Mouse (Mus musculus) adrenal gland, postnatal 4 days (tissue): ENCODE measurements around the gene Kmt2d. TPM values are rescaled to one million over a fixed set of nuclear protein-coding genes. Genes with fewer than 3 reads are reported as not detected.

Experiments
- DNase-seq, 2 experiments: peaks; one replicate each; pipeline ENCODE4 v3.0.0; 2021 to 2022; ENCODE audit warnings: low spot score in 2 of 2, mixed read lengths in 2 of 2
- total RNA-seq, 2 experiments: library from RNA; stranded (reverse); gene quantifications; 2 replicates each; pipeline ENCODE4 v1.2.3; 2021

Gene Kmt2d
- total RNA-seq, 2 experiments from 2014 or later: 68.9 to 71.5 TPM

DNA sequence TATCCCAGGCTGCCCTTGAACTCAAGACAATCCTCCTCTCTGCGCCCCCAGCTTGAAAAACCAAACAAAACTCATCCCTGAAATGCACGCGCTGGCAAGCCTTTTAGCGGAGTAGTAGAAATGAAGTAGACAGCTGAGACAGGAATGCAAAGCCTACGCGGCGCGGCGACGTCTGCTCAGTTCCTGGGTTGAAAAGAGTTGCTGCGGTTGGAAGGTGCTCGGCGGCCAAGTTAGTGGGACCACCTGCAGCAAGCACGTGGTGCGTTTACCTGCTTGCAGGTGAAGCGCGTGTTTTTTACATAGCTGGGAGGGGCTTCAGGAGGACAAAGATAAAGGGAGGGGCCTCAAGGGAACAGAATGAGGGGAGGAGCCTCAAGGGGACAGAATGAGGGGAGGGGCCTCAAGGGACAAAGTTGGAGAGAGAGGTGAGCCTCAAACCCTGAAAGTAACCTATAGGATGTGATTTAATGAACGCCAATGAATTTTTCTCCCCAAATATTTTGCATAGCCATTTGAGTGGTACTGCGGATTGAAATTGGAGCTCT is 20.3 kb upstream of the Kmt2d start:
- DNase-seq: no peak

- no peak for DNase-seq
Observed at GRCm38 (mm10) chr15:98887526-98887925, 16.5 kb upstream of the Kmt2d start.

- DNase-seq: no peak
Observed at GRCm38 (mm10) chr15:98886667-98887387, 15.8 kb upstream of the Kmt2d start.

DNA sequence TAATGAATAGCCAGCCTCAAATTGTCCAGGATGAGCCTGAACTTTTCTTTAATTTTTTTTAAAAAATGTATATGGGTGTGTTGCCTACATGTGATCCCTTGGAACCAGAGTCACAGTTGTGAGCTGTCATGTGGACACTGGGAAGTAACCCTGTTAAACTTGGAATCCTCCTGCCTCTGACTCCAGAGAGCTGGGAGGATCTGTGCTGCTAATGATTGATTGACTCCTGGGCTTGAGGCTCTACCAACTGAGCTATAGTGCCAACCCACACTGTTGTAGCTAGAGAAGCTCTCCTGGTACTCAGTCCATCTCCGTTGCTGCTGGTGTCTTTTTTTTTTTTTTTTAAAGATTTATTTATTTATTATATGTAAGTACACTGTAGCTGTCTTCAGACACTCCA is 13.1 kb upstream of the Kmt2d start:
- no peak for DNase-seq

DNA sequence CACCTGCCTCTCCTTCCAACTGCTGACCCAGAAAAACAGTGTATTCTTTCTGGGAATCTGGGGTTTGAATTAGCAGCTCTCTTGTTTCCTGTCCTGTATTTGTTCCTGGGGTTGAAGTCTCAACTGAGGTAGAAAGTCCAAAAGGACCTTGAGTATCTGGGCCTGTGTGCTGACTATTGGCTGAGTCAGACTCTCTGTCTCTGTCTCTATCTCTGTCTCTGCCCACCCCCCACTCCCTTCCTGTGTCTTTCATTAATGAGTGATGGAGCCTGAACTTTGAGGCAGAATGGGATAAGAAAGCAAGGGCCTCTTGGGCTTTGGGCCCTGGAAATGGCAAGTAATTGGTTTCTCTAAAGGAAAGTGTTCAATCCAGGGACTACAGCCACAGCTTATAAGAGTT is 12.7 kb upstream of the Kmt2d start:
- DNase-seq: no peak

DNA sequence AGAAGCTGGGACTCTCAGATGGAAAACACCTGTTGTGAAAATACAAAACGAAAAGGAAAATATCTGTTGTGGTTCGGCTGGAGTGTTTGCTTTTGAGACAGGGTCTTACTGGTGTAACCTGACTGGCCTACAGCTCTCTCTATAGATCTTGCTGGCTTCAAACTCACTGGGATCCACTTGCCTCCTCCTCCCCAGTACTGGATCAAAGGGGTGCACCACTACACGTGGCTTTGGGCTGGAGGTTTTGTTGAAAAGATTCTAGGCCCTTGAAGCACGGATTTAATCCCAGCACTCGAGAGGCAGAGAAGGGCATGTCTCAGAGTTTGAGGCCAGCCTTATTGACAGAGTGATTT is 10.6 kb upstream of the Kmt2d start:
- no peak for DNase-seq

DNA sequence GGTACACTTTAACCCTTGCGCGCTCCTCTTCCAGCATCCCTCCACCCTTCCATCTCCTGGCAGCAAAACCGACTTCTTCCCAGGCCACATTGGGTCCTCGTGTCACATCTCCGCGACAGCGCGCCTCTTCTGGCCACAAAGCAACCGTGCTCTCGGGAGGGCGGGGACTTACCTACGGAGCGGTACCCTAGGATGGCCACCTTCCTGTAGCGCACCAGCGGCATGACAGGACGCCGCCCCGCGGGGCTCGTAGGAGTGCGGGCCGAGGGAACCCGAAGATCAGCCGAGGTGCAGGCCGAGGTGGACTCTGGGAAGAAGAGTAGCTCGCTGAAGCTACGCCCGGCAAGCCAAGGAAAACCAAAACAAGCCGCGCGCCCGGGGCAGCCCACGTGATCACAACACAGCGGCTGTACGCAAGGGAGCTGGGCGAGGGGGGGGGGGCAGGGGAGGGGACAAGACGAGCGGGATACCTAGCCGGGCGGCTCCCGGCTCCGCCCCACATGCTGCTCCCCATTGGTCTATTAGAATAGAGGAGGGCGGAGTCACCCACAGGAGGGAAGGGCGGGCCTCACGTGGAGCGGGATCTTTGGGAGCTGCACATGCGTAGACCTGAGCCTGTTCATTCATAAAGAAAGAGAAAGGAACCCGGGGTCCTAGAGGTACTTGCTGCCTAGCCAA is 10.1 kb upstream of the Kmt2d start:
- peak; percentile 62 to 78 for DNase-seq

DNA sequence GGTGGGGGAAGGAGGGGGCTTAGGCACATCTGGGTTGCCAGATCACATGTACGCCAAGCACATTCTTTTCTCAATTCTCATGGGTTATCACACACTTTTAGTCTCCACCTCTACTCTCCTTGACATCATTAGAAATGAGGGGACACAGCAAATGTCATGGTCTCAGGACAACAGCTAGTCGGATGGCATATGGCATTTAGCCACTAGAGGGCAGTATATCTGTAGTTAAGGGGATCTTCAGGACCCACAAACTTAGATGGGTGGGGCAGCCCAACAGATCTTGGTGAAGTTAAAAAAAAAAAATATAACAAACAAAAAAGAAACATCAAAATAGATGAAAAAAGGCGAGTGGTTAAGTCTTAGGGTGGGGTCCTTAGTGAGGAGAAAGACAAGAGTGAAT is 6.3 kb upstream of the Kmt2d start:
- no peak for DNase-seq

GRCm38 (mm10) chr15:98871916-98872888 is 1.2 kb upstream of the Kmt2d start:
- peak; percentile 68 to 82 for DNase-seq

- DNase-seq: no peak
Observed at GRCm38 (mm10) chr15:98870179-98871069, 580 bp downstream of the Kmt2d start.

- no peak for DNase-seq
Observed at GRCm38 (mm10) chr15:98869342-98870178, 1.4 kb downstream of the Kmt2d start.

- no peak for DNase-seq
Observed at GRCm38 (mm10) chr15:98868346-98869063, 2.5 kb downstream of the Kmt2d start.

- no peak for DNase-seq
Observed at GRCm38 (mm10) chr15:98867321-98867720, 3.7 kb downstream of the Kmt2d start.

GRCm38 (mm10) chr15:98866501-98866900 is 4.5 kb downstream of the Kmt2d start:
- no peak for DNase-seq

DNA sequence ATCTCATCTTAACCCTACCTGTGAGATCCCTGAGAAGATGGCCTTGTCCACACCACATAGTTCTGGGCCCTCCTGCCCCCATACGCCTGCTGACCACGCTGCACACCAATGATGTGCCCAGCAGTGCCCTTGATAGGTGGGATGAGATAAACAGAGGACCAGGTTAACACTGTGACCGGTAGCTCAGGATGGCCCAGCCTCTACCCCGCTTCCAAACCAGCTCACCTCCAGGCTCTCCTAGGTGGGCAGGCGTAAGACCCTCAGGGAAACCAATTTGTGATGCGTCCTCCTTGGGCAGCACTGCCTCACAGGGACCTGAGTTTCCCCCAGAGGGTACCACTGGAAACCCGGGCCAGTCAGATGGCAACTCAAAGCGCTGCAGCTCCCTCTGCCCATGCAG is 5.2 kb downstream of the Kmt2d start:
- no peak for DNase-seq

GRCm38 (mm10) chr15:98864951-98865350 is 6.1 kb downstream of the Kmt2d start:
- no peak for DNase-seq

DNA sequence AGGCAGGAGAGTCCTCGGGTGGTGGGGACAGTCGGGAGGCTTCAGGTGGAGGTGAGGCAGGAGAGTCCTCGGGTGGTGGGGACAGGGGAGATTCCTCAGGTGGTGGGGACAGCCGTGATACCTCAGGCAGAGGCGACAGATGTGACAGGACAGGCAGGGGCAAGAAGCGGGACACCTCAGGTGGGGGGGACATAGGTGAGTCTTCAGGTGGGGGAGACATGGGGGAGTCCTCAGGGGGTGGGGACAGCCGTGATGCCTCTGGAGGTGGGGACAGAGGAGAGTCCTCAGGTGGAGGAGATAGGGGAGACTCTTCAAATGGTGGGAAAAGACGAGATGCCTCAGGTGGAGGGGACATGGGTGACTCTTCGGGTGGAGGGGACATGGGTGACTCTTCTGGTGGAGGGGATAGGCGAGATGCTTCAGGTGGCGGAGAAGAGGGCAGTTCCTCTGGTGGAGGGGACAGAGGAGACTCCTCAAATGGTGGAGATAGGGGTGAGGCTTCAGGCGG is 7.5 kb downstream of the Kmt2d start:
- DNase-seq: no peak

DNA sequence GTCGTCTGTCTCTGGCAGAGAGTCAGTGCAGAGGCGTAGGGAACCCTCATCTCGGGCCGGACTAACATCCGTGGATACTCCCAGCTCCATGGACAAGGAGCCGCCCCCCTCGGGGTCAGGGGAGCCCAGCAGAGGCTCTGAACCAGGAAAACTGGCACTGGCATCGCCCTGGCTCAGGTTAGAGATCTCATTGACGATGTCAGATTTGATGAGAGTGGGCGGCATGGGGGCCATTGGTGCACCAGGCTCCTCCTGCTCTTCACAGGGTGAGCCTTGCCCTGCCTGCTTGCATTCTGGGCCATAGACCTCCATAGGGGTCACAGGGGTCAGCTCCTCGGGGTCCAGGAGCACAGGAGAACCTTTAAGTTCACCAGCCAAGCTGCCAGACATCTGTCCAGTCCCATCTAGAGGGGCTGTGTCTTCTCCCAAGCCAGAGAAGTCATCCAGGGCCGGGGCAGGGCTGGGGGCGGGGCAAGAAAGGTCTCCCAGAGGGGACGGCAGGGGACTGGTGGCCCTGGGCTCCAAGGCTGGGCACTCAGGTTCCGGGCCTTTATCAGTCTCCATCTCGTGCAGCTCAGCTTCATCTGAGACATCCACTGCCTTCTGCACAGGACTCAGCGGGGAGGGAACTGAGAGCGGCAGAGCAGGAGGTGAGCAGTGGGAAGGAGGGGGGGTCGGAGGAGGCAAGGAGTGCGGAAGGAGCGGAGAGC is 9.1 kb downstream of the Kmt2d start:
- DNase-seq: no peak
